Mouse (Mus musculus): ENCODE data around the gene Rest. TPM values are rescaled to one million over a fixed set of nuclear protein-coding genes. Genes with fewer than 3 reads are reported as not detected.

Rest gene
- polyA plus RNA-seq, 1 experiment from 2014 or later: 55.9 TPM

- no peak for ATAC-seq (ENCODE audit: insufficient number of reproducible peaks, insufficient read depth, low FRiP score, low TSS enrichment, low read depth)
- Histone ChIP-seq H3K4me3 (peak overlapping the region; percentile 95), H3K27ac (peak overlapping the region; percentile 98), H3K4me2 (peak overlapping the region; percentile 63), H3K36me3 (peaks cover 40% of the 10 kb centered on the region), H3K9ac (peak overlapping the region; percentile 96), H3K9me3 (no peaks in the 10 kb centered on the region), H3K27me3 (no peaks in the 10 kb centered on the region), H3K4me1 (peaks cover 21% of the 10 kb centered on the region)
- WGBS: 2% methylated on average over 11 of the region's 11 CpGs
Observed at GRCm38 (mm10) chr5:77266886-77267401, 1.7 kb downstream of the Rest start.

- Histone ChIP-seq H3K27ac (no peak overlapping the region), H3K4me2 (peak overlapping the region; percentile 63), H3K4me1 (peaks cover 21% of the 10 kb centered on the region), H3K36me3 (peaks cover 45% of the 10 kb centered on the region), H3K9ac (no peak overlapping the region), H3K27me3 (no peaks in the 10 kb centered on the region), H3K4me3 (peak overlapping the region; percentile 95), H3K9me3 (no peaks in the 10 kb centered on the region)
- ATAC-seq (ENCODE audit: insufficient number of reproducible peaks, insufficient read depth, low FRiP score, low TSS enrichment, low read depth): no peak
- WGBS: 67% methylated on average over 4 of the region's 4 CpGs
Observed at GRCm38 (mm10) chr5:77267441-77267840, 2.1 kb downstream of the Rest start.

DNA sequence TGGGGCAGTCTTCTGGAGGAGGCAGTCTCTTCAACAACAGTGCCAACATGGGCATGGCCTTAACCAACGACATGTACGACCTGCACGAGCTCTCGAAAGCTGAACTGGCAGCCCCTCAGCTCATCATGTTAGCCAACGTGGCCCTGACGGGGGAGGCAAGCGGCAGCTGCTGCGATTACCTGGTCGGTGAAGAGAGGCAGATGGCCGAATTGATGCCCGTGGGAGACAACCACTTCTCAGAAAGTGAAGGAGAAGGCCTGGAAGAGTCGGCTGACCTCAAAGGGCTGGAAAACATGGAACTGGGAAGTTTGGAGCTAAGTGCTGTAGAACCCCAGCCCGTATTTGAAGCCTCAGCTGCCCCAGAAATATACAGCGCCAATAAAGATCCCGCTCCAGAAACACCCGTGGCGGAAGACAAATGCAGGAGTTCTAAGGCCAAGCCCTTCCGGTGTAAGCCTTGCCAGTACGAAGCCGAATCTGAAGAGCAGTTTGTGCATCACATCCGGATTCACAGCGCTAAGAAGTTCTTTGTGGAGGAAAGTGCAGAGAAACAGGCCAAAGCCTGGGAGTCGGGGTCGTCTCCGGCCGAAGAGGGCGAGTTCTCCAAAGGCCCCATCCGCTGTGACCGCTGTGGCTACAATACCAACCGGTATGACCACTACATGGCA, 2.8 kb downstream of the Rest start:
- no peak for ATAC-seq (ENCODE audit: insufficient number of reproducible peaks, insufficient read depth, low FRiP score, low TSS enrichment, low read depth)
- Histone ChIP-seq H3K4me1 (peaks cover 21% of the 10 kb centered on the region), H3K36me3 (peaks cover 51% of the 10 kb centered on the region), H3K4me2 (peak overlapping the region; percentile 63), H3K9me3 (no peaks in the 10 kb centered on the region), H3K27me3 (no peaks in the 10 kb centered on the region), H3K27ac (no peak overlapping the region), H3K9ac (no peak overlapping the region), H3K4me3 (peak overlapping the region; percentile 95; the same call in 1 of the 2 replicates)
- 94% methylated on average over 30 of the region's 30 CpGs for WGBS

- Histone ChIP-seq H3K9me3 (no peaks in the 10 kb centered on the region), H3K4me2 (0 out of 2 replicates have a peak overlapping the region, but pooled peaks have one; percentile 18), H3K27ac (no peak overlapping the region), H3K9ac (no peak overlapping the region), H3K27me3 (no peaks in the 10 kb centered on the region), H3K36me3 (peaks cover 64% of the 10 kb centered on the region), H3K4me3 (no peak overlapping the region), H3K4me1 (peaks cover 21% of the 10 kb centered on the region)
- 75% methylated on average over 8 of the region's 8 CpGs for WGBS
- ATAC-seq (ENCODE audit: insufficient number of reproducible peaks, insufficient read depth, low FRiP score, low TSS enrichment, low read depth): no peak
Observed at GRCm38 (mm10) chr5:77269399-77269798, 4.1 kb downstream of the Rest start.

DNA sequence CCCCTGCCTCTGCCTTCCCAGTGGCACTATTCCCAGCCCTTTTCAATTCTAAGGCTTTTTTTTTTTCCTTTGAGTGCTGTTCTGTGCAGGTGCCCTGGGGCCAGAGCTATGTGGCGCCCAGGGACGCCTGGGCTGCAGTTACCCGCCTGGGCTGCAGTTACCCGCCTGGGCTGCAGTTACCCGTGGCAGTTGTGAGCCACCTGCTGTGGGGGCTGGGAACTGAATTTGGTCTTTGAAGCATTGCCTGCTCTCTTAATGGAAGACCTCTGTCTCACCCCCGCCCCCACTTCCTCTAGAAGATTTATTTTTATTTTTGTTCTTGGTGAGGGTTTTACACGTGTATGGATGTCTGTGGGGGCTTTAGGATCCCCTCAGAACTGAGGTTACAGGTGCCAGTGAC, 7.9 kb downstream of the Rest start:
- Histone ChIP-seq H3K4me3 (no peak overlapping the region), H3K9me3 (no peaks in the 10 kb centered on the region), H3K4me2 (no peak overlapping the region), H3K27me3 (no peaks in the 10 kb centered on the region), H3K27ac (no peak overlapping the region), H3K36me3 (peaks cover 98% of the 10 kb centered on the region), H3K9ac (no peak overlapping the region), H3K4me1 (peaks cover 13% of the 10 kb centered on the region)
- WGBS: 81% methylated on average over 7 of the region's 7 CpGs
- ATAC-seq (ENCODE audit: insufficient number of reproducible peaks, insufficient read depth, low FRiP score, low TSS enrichment, low read depth): no peak

- Histone ChIP-seq H3K27me3 (no peaks in the 10 kb centered on the region), H3K4me3 (no peak overlapping the region), H3K27ac (no peak overlapping the region), H3K9me3 (no peaks in the 10 kb centered on the region), H3K4me1 (no peaks in the 10 kb centered on the region), H3K4me2 (no peak overlapping the region), H3K36me3 (peaks cover 94% of the 10 kb centered on the region), H3K9ac (no peak overlapping the region)
- ATAC-seq (ENCODE audit: insufficient number of reproducible peaks, insufficient read depth, low FRiP score, low TSS enrichment, low read depth): no peak
- WGBS: 88% methylated on average over 5 of the region's 5 CpGs
Observed at GRCm38 (mm10) chr5:77275950-77276349, 10.7 kb downstream of the Rest start.

DNA sequence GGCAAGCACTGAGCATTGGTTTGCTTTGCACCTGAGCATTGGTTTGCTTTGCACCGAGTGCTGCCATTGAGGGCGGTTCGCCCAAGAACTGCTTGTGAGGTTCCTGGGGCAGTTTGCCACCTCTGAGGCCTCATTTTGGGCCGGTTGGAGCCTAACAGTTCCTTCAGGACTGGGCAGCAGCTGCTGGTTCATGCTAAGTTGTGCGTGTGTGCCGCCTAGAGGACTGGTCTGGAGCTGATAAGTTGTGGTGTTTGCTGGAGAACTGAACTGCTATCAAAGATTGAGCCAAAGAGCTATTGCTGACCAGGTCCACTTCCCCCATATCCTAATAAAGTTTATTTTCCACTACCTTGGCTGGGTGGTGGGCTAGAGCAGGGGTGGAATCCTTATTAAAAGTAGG, 11.9 kb downstream of the Rest start:
- no peak overlapping the region for H3K4me3 ChIP-seq
- ATAC-seq (ENCODE audit: insufficient number of reproducible peaks, insufficient read depth, low FRiP score, low TSS enrichment, low read depth): no peak
- H3K9ac ChIP-seq: no peak overlapping the region
- H3K36me3 ChIP-seq: peaks cover 94% of the 10 kb centered on the region
- H3K27ac ChIP-seq: no peak overlapping the region
- H3K9me3 ChIP-seq: no peaks in the 10 kb centered on the region
- H3K4me1 ChIP-seq: no peaks in the 10 kb centered on the region
- WGBS: 93% methylated on average over 6 of the region's 6 CpGs
- H3K27me3 ChIP-seq: no peaks in the 10 kb centered on the region
- H3K4me2 ChIP-seq: no peak overlapping the region

DNA sequence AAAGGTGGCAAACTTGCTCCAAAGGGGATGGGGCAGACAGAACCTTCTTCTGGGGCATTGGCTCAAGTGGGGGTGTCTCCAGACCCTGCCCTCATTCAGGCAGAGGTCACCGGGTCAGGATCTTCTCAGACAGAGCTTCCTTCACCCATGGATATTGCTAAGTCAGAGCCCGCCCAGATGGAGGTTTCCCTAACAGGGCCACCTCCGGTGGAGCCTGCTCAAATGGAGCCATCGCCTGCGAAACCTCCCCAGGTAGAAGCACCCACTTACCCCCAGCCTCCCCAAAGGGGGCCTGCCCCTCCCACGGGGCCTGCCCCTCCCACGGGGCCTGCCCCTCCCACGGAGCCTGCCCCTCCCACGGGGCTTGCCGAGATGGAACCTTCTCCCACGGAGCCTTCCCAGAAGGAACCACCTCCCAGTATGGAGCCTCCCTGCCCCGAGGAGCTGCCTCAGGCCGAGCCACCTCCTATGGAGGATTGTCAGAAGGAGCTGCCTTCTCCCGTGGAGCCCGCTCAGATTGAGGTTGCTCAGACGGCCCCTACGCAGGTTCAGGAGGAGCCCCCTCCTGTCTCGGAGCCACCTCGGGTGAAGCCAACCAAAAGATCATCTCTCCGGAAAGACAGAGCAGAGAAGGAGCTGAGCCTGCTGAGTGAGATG, 16.4 kb downstream of the Rest start:
- Histone ChIP-seq H3K36me3 (peaks cover 83% of the 10 kb centered on the region), H3K27me3 (no peaks in the 10 kb centered on the region), H3K27ac (no peak overlapping the region), H3K9ac (no peak overlapping the region), H3K4me2 (no peak overlapping the region), H3K9me3 (no peaks in the 10 kb centered on the region), H3K4me1 (no peaks in the 10 kb centered on the region), H3K4me3 (no peak overlapping the region)
- WGBS: 88% methylated on average over 20 of the region's 20 CpGs
- ATAC-seq (ENCODE audit: insufficient number of reproducible peaks, insufficient read depth, low FRiP score, low TSS enrichment, low read depth): no peak

- H3K36me3 ChIP-seq: peaks cover 82% of the 10 kb centered on the region
- H3K27me3 ChIP-seq: no peaks in the 10 kb centered on the region
- no peak overlapping the region for H3K4me2 ChIP-seq
- no peak overlapping the region for H3K9ac ChIP-seq
- H3K27ac ChIP-seq: no peak overlapping the region
- H3K9me3 ChIP-seq: no peaks in the 10 kb centered on the region
- ATAC-seq (ENCODE audit: insufficient number of reproducible peaks, insufficient read depth, low FRiP score, low TSS enrichment, low read depth): no peak
- H3K4me1 ChIP-seq: no peaks in the 10 kb centered on the region
- no peak overlapping the region for H3K4me3 ChIP-seq
- WGBS: 89% methylated on average over 9 of the region's 9 CpGs
Observed at GRCm38 (mm10) chr5:77282242-77282641, 17.0 kb downstream of the Rest start.

GRCm38 (mm10) chr5:77285685-77286084, 20.4 kb downstream of the Rest start:
- Histone ChIP-seq H3K9ac (no peak overlapping the region), H3K4me3 (no peak overlapping the region), H3K27ac (no peak overlapping the region), H3K9me3 (no peaks in the 10 kb centered on the region), H3K36me3 (peaks cover 85% of the 10 kb centered on the region), H3K4me2 (no peak overlapping the region), H3K4me1 (no peaks in the 10 kb centered on the region), H3K27me3 (no peaks in the 10 kb centered on the region)
- 84% methylated on average over 7 of the region's 7 CpGs for WGBS
- ATAC-seq (ENCODE audit: insufficient number of reproducible peaks, insufficient read depth, low FRiP score, low TSS enrichment, low read depth): no peak

DNA sequence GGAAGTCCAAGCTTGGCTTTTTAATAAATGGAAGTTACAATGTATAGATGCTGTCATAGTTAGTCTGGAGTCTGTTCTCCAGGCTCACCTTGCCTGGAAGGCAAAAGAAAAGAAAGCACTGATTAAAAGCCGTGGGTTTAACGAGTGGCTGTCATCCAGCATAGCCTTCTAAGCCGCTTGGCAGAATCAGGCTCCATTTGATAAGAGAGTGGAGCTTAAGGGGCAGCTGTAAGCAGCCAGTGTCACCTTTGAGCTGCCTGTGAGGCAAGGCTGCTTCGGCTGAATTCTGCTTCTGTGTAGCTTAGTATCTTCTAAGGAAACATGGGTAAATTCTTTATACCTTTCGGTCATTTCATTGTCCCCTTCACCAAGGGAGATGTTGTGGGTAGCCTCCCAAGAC, 21.6 kb downstream of the Rest start:
- WGBS: 81% methylated on average over 5 of the region's 5 CpGs
- Histone ChIP-seq H3K9ac (no peak overlapping the region), H3K4me1 (no peaks in the 10 kb centered on the region), H3K27ac (no peak overlapping the region), H3K9me3 (no peaks in the 10 kb centered on the region), H3K4me2 (no peak overlapping the region), H3K4me3 (no peak overlapping the region), H3K36me3 (peaks cover 83% of the 10 kb centered on the region), H3K27me3 (no peaks in the 10 kb centered on the region)
- ATAC-seq (ENCODE audit: insufficient number of reproducible peaks, insufficient read depth, low FRiP score, low TSS enrichment, low read depth): no peak

DNA sequence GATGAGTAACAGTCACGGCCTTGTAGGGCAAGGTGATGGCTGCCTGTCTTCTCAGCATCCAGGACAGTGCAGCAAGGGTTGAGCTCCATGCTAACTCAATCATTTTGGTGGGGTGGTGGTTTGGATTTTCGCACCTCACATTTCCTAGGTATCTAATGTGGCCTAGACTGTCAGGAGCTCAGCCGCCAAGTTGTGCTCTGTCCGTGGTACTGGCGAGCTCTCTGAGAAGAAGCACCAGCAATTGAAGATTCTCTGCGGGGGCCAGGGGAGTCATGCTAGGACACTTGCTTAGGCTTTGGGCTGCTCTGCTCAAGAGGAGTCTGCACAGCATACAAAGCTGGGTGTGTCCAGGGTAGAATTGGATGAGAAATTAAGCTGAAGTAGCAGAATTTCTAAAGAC, 22.6 kb downstream of the Rest start:
- peaks cover 82% of the 10 kb centered on the region for H3K36me3 ChIP-seq
- no peak overlapping the region for H3K27ac ChIP-seq
- H3K9ac ChIP-seq: no peak overlapping the region
- no peaks in the 10 kb centered on the region for H3K27me3 ChIP-seq
- H3K4me2 ChIP-seq: no peak overlapping the region
- H3K4me1 ChIP-seq: no peaks in the 10 kb centered on the region
- H3K4me3 ChIP-seq: no peak overlapping the region
- no peak for ATAC-seq (ENCODE audit: insufficient number of reproducible peaks, insufficient read depth, low FRiP score, low TSS enrichment, low read depth)
- WGBS: 76% methylated on average over 6 of the region's 6 CpGs
- no peaks in the 10 kb centered on the region for H3K9me3 ChIP-seq

Data from embryonic facial prominence, embryonic 13.5 days (tissue).